Mouse (Mus musculus) stomach, embryonic 14.5 days (tissue): ENCODE results near the gene H2-M10.1. TPM values are rescaled to one million over a fixed set of nuclear protein-coding genes. Genes with fewer than 3 reads are reported as not detected.
"Not testable (repeated sequence)": the region's sequence is repeated elsewhere in the genome, so short reads cannot be mapped to it uniquely, and the experiment has no call there.

Source experiments
- ATAC-seq: fragments of 200-750 bp; cut with Nextera tagmentation; 2 replicates; pipeline ENCODE4 v1.8.0; 2017; ENCODE audit warnings: low read depth, moderate TSS enrichment; ENCODE audit not compliant: insufficient number of reproducible peaks, insufficient read depth, low FRiP score
- H3K27ac ChIP-seq: fragments of 300-500 bp; sonication (generic); 2 replicates; pipeline ENCODE4 v1.5.1; 2014; ENCODE audit warnings: mild to moderate bottlenecking, low read length, moderate library complexity, mixed read lengths
- H3K27me3 ChIP-seq: fragments of 300-500 bp; sonication (generic); 2 replicates; pipeline ENCODE4 v1.6.1; 2014; ENCODE audit warnings: low read length, control low read depth, mixed read lengths; ENCODE audit not compliant: control insufficient read depth, insufficient read depth
- H3K36me3 ChIP-seq: fragments of 300-500 bp; sonication (generic); 2 replicates; pipeline ENCODE4 v1.6.1; 2014; ENCODE audit warnings: mild to moderate bottlenecking, control low read depth, low read length, moderate library complexity, mixed read lengths; ENCODE audit not compliant: control insufficient read depth, insufficient read depth
- H3K4me1 ChIP-seq: fragments of 300-500 bp; sonication (generic); 2 replicates; pipeline ENCODE4 v1.6.1; 2014; ENCODE audit warnings: low read length, control low read depth, mixed read lengths; ENCODE audit not compliant: control insufficient read depth, insufficient read depth
- H3K4me2 ChIP-seq: fragments of 300-500 bp; sonication (generic); replicated peaks from 2 replicates; pipeline ENCODE4 v1.6.1; 2014; ENCODE audit warnings: low read depth, low read length, control low read depth
- H3K4me3 ChIP-seq: fragments of 300-500 bp; sonication (generic); 2 replicates; pipeline ENCODE4 v1.5.1; 2014; ENCODE audit warnings: low read depth, low read length, control low read depth
- H3K9ac ChIP-seq: fragments of 300-500 bp; sonication (generic); replicated peaks from 2 replicates; pipeline ENCODE4 v1.6.1; 2014; ENCODE audit warnings: low read depth, mild to moderate bottlenecking, control low read depth, low read length, moderate library complexity, mixed read lengths
- H3K9me3 ChIP-seq: fragments of 300-500 bp; sonication (generic); 2 replicates; pipeline ENCODE4 v1.6.1; 2016; ENCODE audit warnings: low read depth, low read length, control low read depth; ENCODE audit not compliant: control insufficient read depth
- WGBS: fragments of 180-500 bp; shearing (Covaris S2); extraction: QIAGEN DNeasy Blood & Tissue Kit; methylation state at CpG from one replicate; pipeline ENCODE4 v1.1.7; 2014; 5-methylcytosine and 5-hydroxymethylcytosine counted together
- polyA plus RNA-seq: library from polyadenylated mRNA; unstranded; fragments of >200 nt; fragmentation: Nextera tagmentation; extraction: Ambion mirVana; gene quantifications from 2 replicates; pipeline ENCODE4 v1.2.1, GENCODE M21; 2014

Gene H2-M10.1
- polyA plus RNA-seq, 1 experiment from 2014 or later, result not detected

GRCm38 (mm10) chr17:36309293-36309692 lies 16.7 kb downstream of the H2-M10.1 start:
- no peaks in the 10 kb centered on the region for H3K4me1 ChIP-seq
- H3K9ac ChIP-seq, result no peak overlapping the region
- no peaks in the 10 kb centered on the region for H3K9me3 ChIP-seq
- H3K4me3 ChIP-seq, result no peak overlapping the region
- WGBS, result 10% methylated on average over 1 of the region's 1 CpGs
- H3K27me3 ChIP-seq, result no peaks in the 10 kb centered on the region
- no peak overlapping the region for H3K4me2 ChIP-seq
- no peak for ATAC-seq
- no peak overlapping the region for H3K27ac ChIP-seq
- H3K36me3 ChIP-seq, result no peaks in the 10 kb centered on the region

DNA sequence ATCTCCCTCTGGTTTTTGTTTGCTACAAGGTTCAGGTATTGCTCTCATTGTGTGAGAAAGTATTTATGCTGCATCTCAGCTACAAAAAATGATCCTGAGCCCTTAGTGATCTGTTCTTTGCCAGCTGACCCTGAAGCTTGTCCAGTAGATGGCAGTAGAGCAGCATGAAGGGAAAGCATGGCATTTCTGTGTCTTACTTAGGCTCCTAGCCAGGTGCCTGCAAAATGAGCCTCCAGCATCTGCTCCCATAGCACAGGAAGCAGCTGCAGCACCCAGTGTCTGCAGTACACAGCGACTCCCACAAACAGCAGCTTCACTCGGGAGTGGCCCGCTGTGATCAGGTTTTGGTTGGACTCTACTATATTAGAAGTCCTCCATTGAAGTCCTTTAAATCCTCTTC lies 17.1 kb downstream of the H2-M10.1 start:
- H3K4me1 ChIP-seq, H3K4me3 ChIP-seq, H3K9me3 ChIP-seq, H3K36me3 ChIP-seq, H3K4me2 ChIP-seq, H3K9ac ChIP-seq, H3K27ac ChIP-seq, H3K27me3 ChIP-seq, ATAC-seq: not testable (repeated sequence)
- under 1% methylated on average over 3 of the region's 3 CpGs for WGBS

- H3K27me3 ChIP-seq, result no peaks in the 10 kb centered on the region
- H3K4me3 ChIP-seq, result no peak within 1 kb of the TSS
- no peaks in the 10 kb centered on the region for H3K36me3 ChIP-seq
- H3K9ac ChIP-seq, result no peak within 1 kb of the TSS
- 81% methylated on average over 2 of the region's 2 CpGs for WGBS
- no peak within 1 kb of the TSS for H3K4me2 ChIP-seq
- H3K9me3 ChIP-seq, result no peaks in the 10 kb centered on the region
- H3K4me1 ChIP-seq, result no peaks in the 10 kb centered on the region
- ATAC-seq, result no peak
- no peak within 1 kb of the TSS for H3K27ac ChIP-seq
Measured at GRCm38 (mm10) chr17:36286390-36286789, 39.6 kb downstream of the H2-M10.1 start, which contains the start of gene H2-M10.2. Gene H2-M10.2 (minus strand): TSS chr17:36286490.

- Histone ChIP-seq H3K4me3 (no peak overlapping the region), H3K4me1 (no peaks in the 10 kb centered on the region), H3K27me3 (no peaks in the 10 kb centered on the region), H3K27ac (no peak overlapping the region), H3K36me3 (peaks cover 16% of the 10 kb centered on the region), H3K9ac (no peak overlapping the region), H3K4me2 (no peak overlapping the region), H3K9me3 (no peaks in the 10 kb centered on the region)
- WGBS, result 95% methylated on average over 4 of the region's 4 CpGs
- ATAC-seq, result no peak
Measured at GRCm38 (mm10) chr17:36281521-36282245, 44.3 kb downstream of the H2-M10.1 start.

GRCm38 (mm10) chr17:36274776-36275175 lies 51.2 kb downstream of the H2-M10.1 start:
- no peak overlapping the region for H3K4me3 ChIP-seq
- ATAC-seq, result no peak
- no peak overlapping the region for H3K9ac ChIP-seq
- H3K36me3 ChIP-seq, result peaks cover 11% of the 10 kb centered on the region
- H3K4me1 ChIP-seq, result peaks cover 17% of the 10 kb centered on the region
- no peaks in the 10 kb centered on the region for H3K27me3 ChIP-seq
- no peak overlapping the region for H3K27ac ChIP-seq
- H3K4me2 ChIP-seq, result no peak overlapping the region
- 87% methylated on average over 4 of the region's 4 CpGs for WGBS
- H3K9me3 ChIP-seq, result no peaks in the 10 kb centered on the region

DNA sequence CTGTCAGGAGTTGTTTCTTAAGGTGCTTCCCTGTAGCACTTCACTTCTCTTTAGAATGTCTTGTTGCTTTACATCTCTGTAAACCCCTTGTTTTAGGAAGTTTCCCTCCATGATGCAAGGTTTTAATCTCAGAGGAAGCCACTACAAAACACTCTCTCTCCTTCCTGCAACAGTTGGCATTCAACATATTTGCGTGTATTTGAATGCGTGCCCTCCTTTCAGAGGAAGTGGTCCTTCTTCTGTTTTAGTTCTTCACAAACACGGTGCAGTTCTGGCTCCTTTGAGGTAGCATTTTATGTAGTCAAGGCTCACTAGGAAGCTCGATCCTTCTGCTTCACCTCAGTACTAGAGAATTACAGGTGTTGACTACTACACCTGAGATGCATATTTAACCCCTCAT lies 52.2 kb downstream of the H2-M10.1 start:
- Histone ChIP-seq H3K4me1 (peaks cover 17% of the 10 kb centered on the region), H3K27me3 (no peaks in the 10 kb centered on the region), H3K4me2 (no peak overlapping the region), H3K27ac (no peak overlapping the region), H3K36me3 (peaks cover 11% of the 10 kb centered on the region), H3K4me3 (no peak overlapping the region), H3K9ac (no peak overlapping the region), H3K9me3 (no peaks in the 10 kb centered on the region)
- WGBS, result 87% methylated on average over 4 of the region's 4 CpGs
- no peak for ATAC-seq

Other genes with a start within 250 kb of the H2-M10.1 start
- not detected in 2 replicates for gene Gm19684, start 204.5 kb downstream of the H2-M10.1 start, polyA plus RNA-seq
- gene Gm7030, start 196.7 kb downstream of the H2-M10.1 start, polyA plus RNA-seq, result not detected in 2 replicates
- 2.0 and 3.0 TPM in 2 replicates for gene Gm8909, start 157.6 kb downstream of the H2-M10.1 start, polyA plus RNA-seq
- gene H2-T3, start 135.9 kb downstream of the H2-M10.1 start, polyA plus RNA-seq, result not detected in 2 replicates
- 133 and 167 TPM in 2 replicates for gene Rpp21, start 68.1 kb downstream of the H2-M10.1 start, polyA plus RNA-seq
- 16.3 and 16.4 TPM in 2 replicates for gene Trim39, start 53.9 kb downstream of the H2-M10.1 start, polyA plus RNA-seq
- 0.22 and 0.30 TPM in 2 replicates for gene H2-M10.2, start 39.7 kb downstream of the H2-M10.1 start, polyA plus RNA-seq
- not detected in 2 replicates for gene H2-M10.3, start 42.3 kb upstream of the H2-M10.1 start, polyA plus RNA-seq
- not detected in 2 replicates for gene H2-M10.4, start 136.2 kb upstream of the H2-M10.1 start, polyA plus RNA-seq
- gene H2-M11, start 220.9 kb upstream of the H2-M10.1 start, polyA plus RNA-seq, result not detected in 2 replicates